Mouse (Mus musculus) forebrain, postnatal 0 days (tissue): Measurements from ENCODE around the gene H2al1e. TPM values are rescaled to one million over a fixed set of nuclear protein-coding genes. Genes with fewer than 3 reads are reported as not detected.
"Not testable (repeated sequence)": the region's sequence is repeated elsewhere in the genome, so short reads cannot be mapped to it uniquely, and the experiment has no call there.

Experiments used
- ATAC-seq: fragments of 200-750 bp; cut with Nextera tagmentation; 2 replicates; pipeline ENCODE4 v1.8.0; 2017; ENCODE audit warnings: mild to moderate bottlenecking, moderate library complexity
- DNase-seq: peaks from one replicate; pipeline ENCODE4 v3.0.0-alpha.2; 2015
- H3K27ac ChIP-seq: fragments of 300-500 bp; sonication (generic); 2 replicates; pipeline ENCODE4 v1.5.1; 2014; ENCODE audit warnings: low read depth, mild to moderate bottlenecking, antibody characterized with exemption, low read length, moderate library complexity, mixed read lengths
- H3K27me3 ChIP-seq: fragments of 300-500 bp; sonication (generic); 2 replicates; pipeline ENCODE4 v1.6.1; 2014; ENCODE audit warnings: mild to moderate bottlenecking, low read length, mixed read lengths; ENCODE audit not compliant: insufficient read depth
- H3K36me3 ChIP-seq: fragments of 300-500 bp; sonication (generic); 2 replicates; pipeline ENCODE4 v1.6.1; 2014; ENCODE audit warnings: mild to moderate bottlenecking, moderate library complexity; ENCODE audit not compliant: insufficient read depth
- H3K4me1 ChIP-seq: fragments of 300-500 bp; sonication (generic); 2 replicates; pipeline ENCODE4 v1.6.1; 2014; ENCODE audit warnings: antibody characterized with exemption; ENCODE audit not compliant: insufficient read depth
- H3K4me2 ChIP-seq: fragments of 300-500 bp; sonication (generic); 2 replicates; pipeline ENCODE4 v1.6.1; 2014; ENCODE audit warnings: low read depth, mild to moderate bottlenecking, moderate library complexity
- H3K4me3 ChIP-seq: fragments of 300-500 bp; sonication (generic); 2 replicates; pipeline ENCODE4 v1.5.1; 2014; ENCODE audit warnings: low read depth, low read length, mixed read lengths
- H3K9ac ChIP-seq: fragments of 300-500 bp; sonication (generic); 2 replicates; pipeline ENCODE4 v1.6.1; 2014; ENCODE audit warnings: mild to moderate bottlenecking
- H3K9me3 ChIP-seq: fragments of 300-500 bp; sonication (generic); 2 replicates; pipeline ENCODE4 v1.6.1; 2016; ENCODE audit warnings: low read length
- CTCF ChIP-seq: sonication (generic); IDR thresholded peaks from 2 replicates; pipeline ENCODE4 v1.5.1; 2016; ENCODE audit warnings: antibody characterized with exemption, control low read depth, low read depth
- WGBS: fragments of 180-500 bp; shearing (Covaris S2); extraction: QIAGEN DNeasy Blood & Tissue Kit; methylation state at CpG from one replicate; pipeline ENCODE4 v1.1.7; 2014; 5-methylcytosine and 5-hydroxymethylcytosine counted together
- polyA plus RNA-seq: library from polyadenylated mRNA; unstranded; fragments of >200 nt; fragmentation: Nextera tagmentation; extraction: Ambion mirVana; gene quantifications from 2 replicates; pipeline ENCODE4 v1.2.1, GENCODE M21; 2015
- total RNA-seq: library from RNA; depleted of rRNA; stranded (reverse); fragments of >200 nt; gene quantifications from 2 replicates; pipeline ENCODE4 v1.2.3, GENCODE M21; 2014

H2al1e gene
- total and polyA plus RNA-seq, 2 experiments from 2014 or later = not detected

GRCm38 (mm10) chrX:11288306-11288882, 23.3 kb upstream of the H2al1e start:
- H3K4me1 ChIP-seq = no peaks in the 10 kb centered on the region
- no peak for ATAC-seq
- no peak overlapping the region for H3K9ac ChIP-seq
- no peak overlapping the region for H3K4me3 ChIP-seq
- no peak overlapping the region for H3K4me2 ChIP-seq
- no peak overlapping the region for H3K27ac ChIP-seq
- 75% methylated on average over 14 of the region's 14 CpGs for WGBS
- no peaks in the 10 kb centered on the region for H3K36me3 ChIP-seq
- TF ChIP-seq CTCF = no peak
- no peaks in the 10 kb centered on the region for H3K27me3 ChIP-seq
- DNase-seq = no peak
- H3K9me3 ChIP-seq = no peaks in the 10 kb centered on the region

DNA sequence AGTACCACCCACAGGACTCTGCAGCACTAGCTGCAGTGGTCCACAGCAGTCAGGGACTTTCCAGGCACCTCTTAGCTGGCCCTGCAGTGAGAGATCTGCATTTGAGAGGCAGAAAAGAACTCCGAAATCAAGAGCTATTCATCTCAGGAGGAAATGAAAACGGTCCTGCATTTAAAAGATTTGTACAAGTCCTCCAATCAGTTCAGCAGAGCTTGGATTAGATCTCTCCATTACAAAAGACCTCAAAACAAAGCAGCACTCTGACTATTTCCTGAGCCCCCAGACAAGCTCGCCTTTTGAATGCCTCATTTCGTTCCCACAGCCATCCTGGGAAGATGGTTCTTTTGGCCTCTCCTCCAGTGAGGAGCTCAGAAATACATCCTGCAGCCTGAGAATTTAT, 22.5 kb upstream of the H2al1e start:
- H3K4me3 ChIP-seq = no peak overlapping the region
- DNase-seq = no peak

DNA sequence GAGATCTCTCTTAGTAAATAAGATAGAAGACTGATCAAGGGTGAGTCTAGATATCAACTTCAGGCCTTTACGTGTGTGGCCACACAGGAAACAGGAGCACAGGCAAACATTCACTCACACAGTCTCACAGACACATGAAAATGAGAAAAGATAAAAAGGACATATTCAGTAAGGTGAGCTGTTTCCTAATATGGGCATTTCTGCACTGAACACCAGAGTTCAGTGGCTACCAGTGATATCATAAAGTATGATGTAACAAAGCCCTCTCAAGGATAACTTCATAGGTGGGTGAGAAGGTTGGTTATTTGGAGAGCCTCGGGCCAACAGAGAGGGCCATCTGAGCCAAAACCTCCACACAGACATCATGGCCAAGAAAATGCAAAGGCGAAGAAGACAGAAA, 12.8 kb upstream of the H2al1e start, which contains the start of gene H2al1a:
TSS of gene H2al1a (plus strand) at position 301 of the 400 bp plus-strand sequence.
- not testable (repeated sequence) for H3K4me2 ChIP-seq

More for the DNA sequence above, 22.5 kb upstream of the H2al1e start:
- 41% methylated on average over 4 of the region's 4 CpGs for WGBS
- Histone ChIP-seq H3K36me3 (no peaks in the 10 kb centered on the region), H3K4me2 (no peak overlapping the region), H3K9ac (no peak overlapping the region), H3K27me3 (no peaks in the 10 kb centered on the region), H3K27ac (no peak overlapping the region), H3K9me3 (no peaks in the 10 kb centered on the region), H3K4me1 (no peaks in the 10 kb centered on the region)
- ATAC-seq = no peak
- no peak for TF ChIP-seq CTCF

DNA sequence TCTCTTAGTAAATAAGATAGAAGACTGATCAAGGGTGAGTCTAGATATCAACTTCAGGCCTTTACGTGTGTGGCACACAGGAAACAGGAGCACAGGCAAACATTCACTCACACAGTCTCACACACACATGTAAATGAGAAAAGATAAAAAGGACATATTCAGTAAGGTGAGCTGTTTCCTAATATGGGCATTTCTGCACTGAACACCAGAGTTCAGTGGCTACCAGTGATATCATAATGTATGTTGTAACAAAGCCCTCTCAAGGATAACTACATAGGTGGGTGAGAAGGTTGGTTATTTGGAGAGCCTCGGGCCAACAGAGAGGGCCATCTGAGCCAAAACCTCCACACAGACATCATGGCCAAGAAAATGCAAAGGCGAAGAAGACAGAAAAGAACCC, 9.6 kb upstream of the H2al1e start, which contains the start of gene H2al1b:
TSS of gene H2al1b (plus strand) at position 301 of the 400 bp plus-strand sequence.
- not testable (repeated sequence) for H3K36me3 ChIP-seq, H3K4me3 ChIP-seq, H3K9ac ChIP-seq, H3K4me2 ChIP-seq, H3K27me3 ChIP-seq, H3K4me1 ChIP-seq, DNase-seq, H3K9me3 ChIP-seq, H3K27ac ChIP-seq, ATAC-seq
- 90% methylated on average over 1 of the region's 3 CpGs for WGBS

More for the DNA sequence above, 12.8 kb upstream of the H2al1e start, which contains the start of gene H2al1a:
- not testable (repeated sequence) for ATAC-seq, H3K27me3 ChIP-seq, DNase-seq, H3K9me3 ChIP-seq, H3K4me3 ChIP-seq, H3K9ac ChIP-seq, H3K27ac ChIP-seq, H3K36me3 ChIP-seq, H3K4me1 ChIP-seq
- WGBS = no CpG with 5 or more reads among the region's 3 CpGs

DNA sequence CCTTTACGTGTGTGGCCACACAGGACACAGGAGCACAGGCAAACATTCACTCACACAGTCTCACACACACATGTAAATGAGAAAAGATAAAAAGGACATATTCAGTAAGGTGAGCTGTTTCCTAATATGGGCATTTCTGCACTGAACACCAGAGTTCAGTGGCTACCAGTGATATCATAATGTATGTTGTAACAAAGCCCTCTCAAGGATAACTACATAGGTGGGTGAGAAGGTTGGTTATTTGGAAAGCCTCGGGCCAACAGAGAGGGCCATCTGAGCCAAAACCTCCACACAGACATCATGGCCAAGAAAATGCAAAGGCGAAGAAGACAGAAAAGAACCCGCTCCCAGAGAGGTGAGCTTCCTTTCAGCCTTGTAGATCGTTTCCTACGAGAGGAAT, 6.4 kb upstream of the H2al1e start, which contains the start of gene H2al1c:
TSS of gene H2al1c (plus strand) at position 301 of the 400 bp plus-strand sequence.
- H3K9ac ChIP-seq, H3K4me2 ChIP-seq, H3K9me3 ChIP-seq, H3K36me3 ChIP-seq, H3K4me1 ChIP-seq, H3K27me3 ChIP-seq, ATAC-seq, H3K27ac ChIP-seq, H3K4me3 ChIP-seq, DNase-seq: not testable (repeated sequence)
- 100% methylated on average over 1 of the region's 6 CpGs for WGBS

GRCm38 (mm10) chrX:11308524-11308923, 3.2 kb upstream of the H2al1e start, which contains the start of gene H2al1d:
Gene H2al1d, plus strand, starts transcription at chrX:11308824.
- DNase-seq, H3K27ac ChIP-seq, H3K4me1 ChIP-seq, H3K9ac ChIP-seq, H3K4me2 ChIP-seq, H3K4me3 ChIP-seq, H3K9me3 ChIP-seq, ATAC-seq, H3K27me3 ChIP-seq, H3K36me3 ChIP-seq: not testable (repeated sequence)
- no CpG with 5 or more reads among the region's 6 CpGs for WGBS

DNA sequence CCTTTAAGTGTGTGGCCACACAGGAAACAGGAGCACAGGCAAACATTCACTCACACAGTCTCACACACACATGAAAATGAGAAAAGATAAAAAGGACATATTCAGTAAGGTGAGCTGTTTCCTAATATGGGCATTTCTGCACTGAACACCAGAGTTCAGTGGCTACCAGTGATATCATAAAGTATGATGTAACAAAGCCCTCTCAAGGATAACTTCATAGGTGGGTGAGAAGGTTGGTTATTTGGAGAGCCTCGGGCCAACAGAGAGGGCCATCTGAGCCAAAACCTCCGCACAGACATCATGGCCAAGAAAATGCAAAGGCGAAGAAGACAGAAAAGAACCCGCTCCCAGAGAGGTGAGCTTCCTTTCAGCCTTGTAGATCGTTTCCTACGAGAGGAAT, 3.1 kb downstream of the H2al1e start, which contains the start of gene H2al1f:
TSS of gene H2al1f (plus strand) at position 301 of the 400 bp plus-strand sequence.
- H3K9me3 ChIP-seq, DNase-seq, H3K4me1 ChIP-seq, H3K27ac ChIP-seq, H3K36me3 ChIP-seq, ATAC-seq, H3K9ac ChIP-seq, H3K27me3 ChIP-seq, H3K4me2 ChIP-seq, H3K4me3 ChIP-seq: not testable (repeated sequence)
- no CpG with 5 or more reads among the region's 6 CpGs for WGBS

DNA sequence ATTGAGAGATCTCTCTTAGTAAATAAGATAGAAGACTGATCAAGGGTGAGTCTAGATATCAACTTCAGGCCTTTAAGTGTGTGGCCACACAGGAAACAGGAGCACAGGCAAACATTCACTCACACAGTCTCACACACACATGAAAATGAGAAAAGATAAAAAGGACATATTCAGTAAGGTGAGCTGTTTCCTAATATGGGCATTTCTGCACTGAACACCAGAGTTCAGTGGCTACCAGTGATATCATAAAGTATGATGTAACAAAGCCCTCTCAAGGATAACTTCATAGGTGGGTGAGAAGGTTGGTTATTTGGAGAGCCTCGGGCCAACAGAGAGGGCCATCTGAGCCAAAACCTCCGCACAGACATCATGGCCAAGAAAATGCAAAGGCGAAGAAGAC, 6.2 kb downstream of the H2al1e start, which contains the start of gene H2al1g:
TSS of gene H2al1g (plus strand) at position 301 of the 400 bp plus-strand sequence.
- not testable (repeated sequence) for H3K27ac ChIP-seq, ATAC-seq, H3K9me3 ChIP-seq, DNase-seq, H3K4me1 ChIP-seq, H3K9ac ChIP-seq, H3K27me3 ChIP-seq, H3K4me3 ChIP-seq, H3K4me2 ChIP-seq, H3K36me3 ChIP-seq
- WGBS = no CpG with 5 or more reads among the region's 3 CpGs

DNA sequence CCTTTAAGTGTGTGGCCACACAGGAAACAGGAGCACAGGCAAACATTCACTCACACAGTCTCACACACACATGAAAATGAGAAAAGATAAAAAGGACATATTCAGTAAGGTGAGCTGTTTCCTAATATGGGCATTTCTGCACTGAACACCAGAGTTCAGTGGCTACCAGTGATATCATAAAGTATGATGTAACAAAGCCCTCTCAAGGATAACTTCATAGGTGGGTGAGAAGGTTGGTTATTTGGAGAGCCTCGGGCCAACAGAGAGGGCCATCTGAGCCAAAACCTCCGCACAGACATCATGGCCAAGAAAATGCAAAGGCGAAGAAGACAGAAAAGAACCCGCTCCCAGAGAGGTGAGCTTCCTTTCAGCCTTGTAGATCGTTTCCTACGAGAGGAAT, 9.5 kb downstream of the H2al1e start, which contains the start of gene H2al1h:
TSS of gene H2al1h (plus strand) at position 301 of the 400 bp plus-strand sequence.
- not testable (repeated sequence) for H3K27me3 ChIP-seq, H3K9ac ChIP-seq
- WGBS = no CpG with 5 or more reads among the region's 6 CpGs

DNA sequence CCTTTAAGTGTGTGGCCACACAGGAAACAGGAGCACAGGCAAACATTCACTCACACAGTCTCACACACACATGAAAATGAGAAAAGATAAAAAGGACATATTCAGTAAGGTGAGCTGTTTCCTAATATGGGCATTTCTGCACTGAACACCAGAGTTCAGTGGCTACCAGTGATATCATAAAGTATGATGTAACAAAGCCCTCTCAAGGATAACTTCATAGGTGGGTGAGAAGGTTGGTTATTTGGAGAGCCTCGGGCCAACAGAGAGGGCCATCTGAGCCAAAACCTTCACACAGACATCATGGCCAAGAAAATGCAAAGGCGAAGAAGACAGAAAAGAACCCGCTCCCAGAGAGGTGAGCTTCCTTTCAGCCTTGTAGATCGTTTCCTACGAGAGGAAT, 12.6 kb downstream of the H2al1e start, which contains the start of gene H2al1i:
TSS of gene H2al1i (plus strand) at position 301 of the 400 bp plus-strand sequence.
- DNase-seq, H3K4me1 ChIP-seq, H3K9ac ChIP-seq, H3K27me3 ChIP-seq, H3K4me2 ChIP-seq, H3K4me3 ChIP-seq, H3K36me3 ChIP-seq, ATAC-seq, H3K27ac ChIP-seq, H3K9me3 ChIP-seq: not testable (repeated sequence)
- WGBS = 93% methylated on average over 3 of the region's 5 CpGs

More for the DNA sequence above, 9.5 kb downstream of the H2al1e start, which contains the start of gene H2al1h:
- H3K4me2 ChIP-seq, H3K9me3 ChIP-seq, H3K4me3 ChIP-seq, H3K27ac ChIP-seq, H3K36me3 ChIP-seq, DNase-seq, ATAC-seq, H3K4me1 ChIP-seq: not testable (repeated sequence)
